Comparison of ENCODE assay signal across 14 mouse cellular contexts in the genomic region with DNA sequence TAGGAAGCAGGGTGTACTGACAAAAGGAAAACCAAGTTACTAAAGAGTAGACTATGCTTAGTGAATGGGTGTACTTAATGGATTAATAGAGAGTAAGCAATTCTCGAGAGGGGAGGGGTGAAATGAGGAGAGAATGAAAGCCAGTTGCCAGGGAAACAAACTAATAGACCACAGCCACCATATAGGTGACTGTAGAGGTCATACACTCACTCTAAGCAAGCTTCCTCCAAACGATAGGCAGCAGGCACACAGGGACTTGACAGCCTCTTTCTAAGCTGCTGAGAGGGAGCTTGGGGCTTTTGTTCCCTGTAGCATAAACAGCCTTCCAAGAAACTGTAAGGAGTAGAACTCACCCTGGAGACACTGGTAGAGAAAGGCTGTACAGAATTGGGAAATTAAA.
DNase-seq lines count a peak whose midpoint lies in the region; ATAC-seq lines count a peak whose summit lies in the region.
"Had no signal": no experiment of that assay in that cellular context is flagged by ENCODE, and none has a peak within 500 bp of the region (broad histone marks: within the 10 kb centered on the region; RNA-seq: fewer than 3 reads in every experiment).

No protein-coding gene starts in this region.

- 21% methylated on average over 2 of the region's 2 CpGs for WGBS in midbrain, embryonic 11.5 days
- 29% methylated on average over 2 of the region's 2 CpGs for WGBS in midbrain, embryonic 10.5 days
- WGBS in forebrain, embryonic 10.5 days, result 29% methylated on average over 2 of the region's 2 CpGs
- WGBS in hindbrain, embryonic 14.5 days, result 9% methylated on average over 2 of the region's 2 CpGs
- 12% methylated on average over 2 of the region's 2 CpGs for WGBS in neural tube, embryonic 14.5 days

- H3K27me3 ChIP-seq in midbrain, embryonic 11.5 days (ENCODE audit: control insufficient read depth, insufficient read depth, low read length), result no peaks in the 10 kb centered on the region
- H3K27me3 ChIP-seq in midbrain, embryonic 10.5 days (ENCODE audit: low read depth, poor library complexity, severe bottlenecking), result no peaks in the 10 kb centered on the region
- no peaks in the 10 kb centered on the region for H3K27me3 ChIP-seq in forebrain, embryonic 10.5 days (ENCODE audit: poor library complexity, severe bottlenecking)
- no peaks in the 10 kb centered on the region for H3K27me3 ChIP-seq in hindbrain, embryonic 14.5 days (ENCODE audit: control insufficient read depth, insufficient read depth, low read length)
- no peaks in the 10 kb centered on the region for H3K27me3 ChIP-seq in neural tube, embryonic 14.5 days (ENCODE audit: control insufficient read depth, insufficient read depth, low read length)
- H3K27me3 ChIP-seq: kidney, embryonic 15.5 days; liver, embryonic 12.5 days; megakaryocyte, embryonic 14.5 days; neural tube, embryonic 13.5 days had no signal

- ATAC-seq in midbrain, embryonic 11.5 days (ENCODE audit: low FRiP score), result peak; percentile 73
- ATAC-seq in hindbrain, embryonic 14.5 days (ENCODE audit: low FRiP score), result peak; percentile 51; the same call in 1 of the 2 replicates
- ATAC-seq in neural tube, embryonic 14.5 days (ENCODE audit: low read depth), result 0 out of 2 replicates have a peak, but pooled peaks have one; percentile 17
- ATAC-seq: liver, embryonic 12.5 days had no signal

- H3K4me3 ChIP-seq in midbrain, embryonic 11.5 days (ENCODE audit: low read depth, low read length), result no peak overlapping the region
- no peak overlapping the region for H3K4me3 ChIP-seq in midbrain, embryonic 10.5 days
- H3K4me3 ChIP-seq in forebrain, embryonic 10.5 days, result no peak overlapping the region
- no peak overlapping the region for H3K4me3 ChIP-seq in hindbrain, embryonic 14.5 days (replicated peaks; ENCODE audit: low read length)
- no peak overlapping the region for H3K4me3 ChIP-seq in neural tube, embryonic 14.5 days (ENCODE audit: low read depth, low read length)
- H3K4me3 ChIP-seq: kidney, embryonic 15.5 days; liver, embryonic 12.5 days; megakaryocyte, embryonic 14.5 days; neural tube, embryonic 13.5 days had no signal

- H3K9me3 ChIP-seq in midbrain, embryonic 11.5 days (ENCODE audit: control insufficient read depth, low read length), result no peaks in the 10 kb centered on the region
- 0 out of 2 replicates have a peak, but pooled peaks cover 3% of the 10 kb centered on the region for H3K9me3 ChIP-seq in midbrain, embryonic 10.5 days (replicated peaks)
- H3K9me3 ChIP-seq in forebrain, embryonic 10.5 days, result no peaks in the 10 kb centered on the region
- H3K9me3 ChIP-seq in hindbrain, embryonic 14.5 days (ENCODE audit: control insufficient read depth, low read length), result no peaks in the 10 kb centered on the region
- no peaks in the 10 kb centered on the region for H3K9me3 ChIP-seq in neural tube, embryonic 14.5 days (ENCODE audit: control insufficient read depth, low read length)
- H3K9me3 ChIP-seq: kidney, embryonic 15.5 days; liver, embryonic 12.5 days; megakaryocyte, embryonic 14.5 days; neural tube, embryonic 13.5 days had no signal

- H3K4me1 ChIP-seq in midbrain, embryonic 11.5 days (ENCODE audit: control insufficient read depth, insufficient read depth, low read length), result peaks cover 7% of the 10 kb centered on the region; the same call in 1 of the 2 replicates
- peaks cover 20% of the 10 kb centered on the region for H3K4me1 ChIP-seq in midbrain, embryonic 10.5 days
- H3K4me1 ChIP-seq in forebrain, embryonic 10.5 days, result peaks cover 25% of the 10 kb centered on the region
- H3K4me1 ChIP-seq in hindbrain, embryonic 14.5 days (replicated peaks; ENCODE audit: control insufficient read depth, insufficient read depth, low read length), result peaks cover 13% of the 10 kb centered on the region; the same call in 1 of the 2 replicates
- H3K4me1 ChIP-seq in neural tube, embryonic 14.5 days (ENCODE audit: control insufficient read depth, insufficient read depth, low read length), result no peaks in the 10 kb centered on the region
- H3K4me1 ChIP-seq: kidney, embryonic 15.5 days; liver, embryonic 12.5 days; megakaryocyte, embryonic 14.5 days had no signal

- no peaks in the 10 kb centered on the region for H3K36me3 ChIP-seq in midbrain, embryonic 11.5 days (ENCODE audit: control insufficient read depth, insufficient read depth, low read length)
- H3K36me3 ChIP-seq in midbrain, embryonic 10.5 days, result no peaks in the 10 kb centered on the region
- H3K36me3 ChIP-seq in forebrain, embryonic 10.5 days (replicated peaks), result no peaks in the 10 kb centered on the region
- no peaks in the 10 kb centered on the region for H3K36me3 ChIP-seq in hindbrain, embryonic 14.5 days (replicated peaks; ENCODE audit: control insufficient read depth, insufficient read depth)
- no peaks in the 10 kb centered on the region for H3K36me3 ChIP-seq in neural tube, embryonic 14.5 days (ENCODE audit: control insufficient read depth, insufficient read depth, low read length)
- H3K36me3 ChIP-seq: kidney, embryonic 15.5 days; liver, embryonic 12.5 days; neural tube, embryonic 13.5 days had no signal

- H3K4me2 ChIP-seq in midbrain, embryonic 11.5 days, result no peak overlapping the region
- no peak overlapping the region for H3K4me2 ChIP-seq in hindbrain, embryonic 14.5 days (replicated peaks)
- no peak overlapping the region for H3K4me2 ChIP-seq in neural tube, embryonic 14.5 days (ENCODE audit: low read depth, low read length)
- H3K4me2 ChIP-seq: heart, embryonic 11.5 days; kidney, embryonic 15.5 days; liver, embryonic 12.5 days; neural tube, embryonic 13.5 days had no signal

- no peak overlapping the region for H3K9ac ChIP-seq in midbrain, embryonic 11.5 days (ENCODE audit: low read length)
- no peak overlapping the region for H3K9ac ChIP-seq in hindbrain, embryonic 14.5 days
- no peak overlapping the region for H3K9ac ChIP-seq in neural tube, embryonic 14.5 days (replicated peaks; ENCODE audit: low read depth, low read length)
- H3K9ac ChIP-seq: kidney, embryonic 15.5 days; liver, embryonic 12.5 days; neural tube, embryonic 13.5 days had no signal

- no peak overlapping the region for H3K27ac ChIP-seq in midbrain, embryonic 11.5 days (ENCODE audit: low read depth, low read length)
- H3K27ac ChIP-seq in midbrain, embryonic 10.5 days (replicated peaks), result no peak overlapping the region
- H3K27ac ChIP-seq in forebrain, embryonic 10.5 days, result 0 out of 2 replicates have a peak overlapping the region, but pooled peaks have one; percentile 15
- H3K27ac ChIP-seq in hindbrain, embryonic 14.5 days, result no peak overlapping the region
- no peak overlapping the region for H3K27ac ChIP-seq in neural tube, embryonic 14.5 days (ENCODE audit: low read depth, low read length)
- H3K27ac ChIP-seq: kidney, embryonic 15.5 days; liver, embryonic 12.5 days; neural tube, embryonic 13.5 days had no signal

- no peak for DNase-seq in midbrain, embryonic 11.5 days (ENCODE audit: low spot score, missing footprints)
- DNase-seq in midbrain, embryonic 10.5 days (ENCODE audit: low spot score), result no peak
- peak; percentile 19 for DNase-seq in forebrain, embryonic 10.5 days (ENCODE audit: extremely low spot score, low spot score)
- no peak for DNase-seq in hindbrain, embryonic 14.5 days (ENCODE audit: low spot score)
- no peak for DNase-seq in spleen, adult 18-20 months
- no peak for DNase-seq in ovary, adult 18-20 months (ENCODE audit: low spot score)
- DNase-seq in gastrocnemius, postnatal 10 days, result no peak
- DNase-seq: cerebellum, adult 11-12 months had no signal

Comparison
In these comparisons a context has a peak if more than half of its experiments do, and no peak if none do; other contexts are left out.
1. ATAC-seq: peak in every context shown above with its lines; median percentile 73 in midbrain, embryonic 11.5 days; 51 in hindbrain, embryonic 14.5 days; 17 in neural tube, embryonic 14.5 days.